Mouse (Mus musculus): ENCODE measurements around the gene St6galnac6.

- TF ChIP-seq POLR2A (IDR thresholded peaks at IDR 0.05; ENCODE audit: low read depth, low read length) (no peak), CTCF (IDR thresholded peaks at IDR 0.05; ENCODE audit: borderline replicate concordance, insufficient read depth, low read length) (no peak)
These were observed 14.3 kb upstream of the St6galnac6 start for GRCm38 (mm10) chr2:32585149-32585714.

All from embryonic fibroblast, embryonic 13.5 days (primary cell).